Mouse (Mus musculus) MEL (cell line): ENCODE data around the gene Klrb1b. TPM values are rescaled to one million over a fixed set of nuclear protein-coding genes. Genes with fewer than 3 reads are reported as not detected.

Experiments
- DNase-seq: peaks from one replicate; pipeline ENCODE4 v3.0.0; 2011; ENCODE audit warnings: low read depth, low spot score
- H3K27ac ChIP-seq: 2 replicates; pipeline ENCODE4 v1.5.1; 2012; ENCODE audit warnings: low read depth, mild to moderate bottlenecking, control low read depth, low read length, moderate library complexity; ENCODE audit not compliant: control insufficient read depth
- H3K27me3 ChIP-seq, 2 experiments: fragments of 150-350 bp in 1 of 2; sonication (generic) in 1 of 2; 2 replicates each; pipeline ENCODE4 v1.6.1; 2012; ENCODE audit warnings: low read length in 2 of 2, mild to moderate bottlenecking in 2 of 2, improper control_type of control experiment in 1 of 2, moderate library complexity in 1 of 2; ENCODE audit not compliant: insufficient read depth in 2 of 2, control insufficient read depth in 1 of 2
- H3K36me3 ChIP-seq, 2 experiments: 2 replicates each; pipeline ENCODE4 v1.6.1; 2012 to 2014; ENCODE audit warnings: low read length in 2 of 2, improper control_type of control experiment in 1 of 2, inconsistent platforms in 1 of 2, mild to moderate bottlenecking in 1 of 2; ENCODE audit not compliant: insufficient read depth in 2 of 2, control insufficient read depth in 1 of 2
- H3K4me1 ChIP-seq, 2 experiments: fragments of 150-350 bp in 1 of 2; sonication (generic) in 1 of 2; 2 replicates each; pipeline ENCODE4 v1.6.1; 2012; ENCODE audit warnings: low read length in 2 of 2, improper control_type of control experiment in 1 of 2, mild to moderate bottlenecking in 1 of 2; ENCODE audit not compliant: insufficient read depth in 2 of 2, control insufficient read depth in 1 of 2
- H3K4me3 ChIP-seq, 2 experiments: fragments of 150-350 bp in 1 of 2; sonication (generic) in 1 of 2; 2 replicates each; pipeline ENCODE4 v1.5.1; 2012; ENCODE audit warnings: low read depth in 2 of 2, low read length in 2 of 2, mild to moderate bottlenecking in 2 of 2, moderate library complexity in 2 of 2, control low read depth in 1 of 2, improper control_type of control experiment in 1 of 2; ENCODE audit not compliant: control insufficient read depth in 1 of 2, insufficient read depth in 1 of 2
- H3K79me2 ChIP-seq: 2 replicates; pipeline ENCODE4 v1.6.1; 2012; ENCODE audit warnings: mild to moderate bottlenecking, low read length, moderate library complexity; ENCODE audit not compliant: control insufficient read depth, poor library complexity, insufficient read depth
- H3K9ac ChIP-seq: 2 replicates; pipeline ENCODE4 v1.6.1; 2012; ENCODE audit warnings: low read depth, mild to moderate bottlenecking, control low read depth, low read length, moderate library complexity; ENCODE audit not compliant: control insufficient read depth, poor library complexity, severe bottlenecking
- H3K9me3 ChIP-seq: fragments of 150-350 bp; sonication (generic); replicated peaks from 2 replicates; pipeline ENCODE4 v1.6.1; 2012; ENCODE audit warnings: mild to moderate bottlenecking, low read length, improper control_type of control experiment, moderate library complexity; ENCODE audit not compliant: insufficient read depth
- BHLHE40 ChIP-seq: IDR thresholded peaks from 2 replicates; pipeline ENCODE4 v1.6.1; 2012; ENCODE audit warnings: low read depth, mild to moderate bottlenecking, inconsistent platforms, low read length, improper control_type of control experiment, borderline replicate concordance
- CHD2 ChIP-seq: IDR thresholded peaks from 2 replicates; pipeline ENCODE4 v1.6.1; 2011; ENCODE audit warnings: low read length, improper control_type of control experiment
- CTCF ChIP-seq, 3 experiments: IDR thresholded peaks in 2 of 3; conservative IDR thresholded peaks in 1 of 3; 2 replicates each; pipeline ENCODE4 v1.5.1; 2011 to 2012; ENCODE audit warnings: low read length in 3 of 3, low read depth in 2 of 3, mild to moderate bottlenecking in 2 of 3, improper control_type of control experiment in 1 of 3, inconsistent platforms in 1 of 3, mixed read lengths in 1 of 3, moderate library complexity in 1 of 3; ENCODE audit not compliant: control insufficient read depth in 1 of 3, insufficient read depth in 1 of 3, poor library complexity in 1 of 3, severe bottlenecking in 1 of 3
- GATA1 ChIP-seq: IDR thresholded peaks from 2 replicates; pipeline ENCODE4 v1.6.1; 2011; ENCODE audit warnings: low read depth, low read length, improper control_type of control experiment
- HCFC1 ChIP-seq: IDR thresholded peaks from 2 replicates; pipeline ENCODE4 v1.6.1; 2012; ENCODE audit warnings: low read depth, mild to moderate bottlenecking, inconsistent platforms, low read length, improper control_type of control experiment, moderate library complexity
- JUND ChIP-seq: IDR thresholded peaks from 2 replicates; pipeline ENCODE4 v1.6.1; 2011; ENCODE audit warnings: low read depth, mild to moderate bottlenecking, improper control_type of control experiment, low read length
- KAT2A ChIP-seq: conservative IDR thresholded peaks from 2 replicates; pipeline ENCODE4 v1.6.1; 2012; ENCODE audit warnings: low read depth, low read length, improper control_type of control experiment, inconsistent platforms
- MAFK ChIP-seq: IDR thresholded peaks from 2 replicates; pipeline ENCODE4 v1.6.1; 2011; ENCODE audit warnings: low read depth, mild to moderate bottlenecking, low read length, improper control_type of control experiment, borderline replicate concordance
- MAX ChIP-seq: IDR thresholded peaks from 2 replicates; pipeline ENCODE4 v1.6.1; 2011; ENCODE audit warnings: low read length, improper control_type of control experiment
- MAZ ChIP-seq: IDR thresholded peaks from 2 replicates; pipeline ENCODE4 v1.6.1; 2012; ENCODE audit warnings: low read depth, mild to moderate bottlenecking, inconsistent platforms, low read length, improper control_type of control experiment
- MXI1 ChIP-seq: IDR thresholded peaks from 2 replicates; pipeline ENCODE4 v1.6.1; 2011; ENCODE audit warnings: mild to moderate bottlenecking, low read depth, low read length, improper control_type of control experiment
- MYB ChIP-seq: IDR thresholded peaks from 2 replicates; pipeline ENCODE4 v1.6.1; 2011; ENCODE audit warnings: mild to moderate bottlenecking, low read depth, low read length, improper control_type of control experiment
- NELFE ChIP-seq: IDR thresholded peaks from 2 replicates; pipeline ENCODE4 v1.6.1; 2011; ENCODE audit warnings: low read depth, low read length, improper control_type of control experiment
- NRF1 ChIP-seq: IDR thresholded peaks from 2 replicates; pipeline ENCODE4 v1.6.1; 2014; ENCODE audit warnings: low read depth, mild to moderate bottlenecking, inconsistent platforms, low read length, improper control_type of control experiment, moderate library complexity; ENCODE audit not compliant: poor library complexity, insufficient read depth, severe bottlenecking
- POLR2A ChIP-seq, 2 experiments: IDR thresholded peaks; 2 replicates each; pipeline ENCODE4 v1.6.1; 2011 to 2012; ENCODE audit warnings: low read length in 2 of 2, mild to moderate bottlenecking in 2 of 2, control low read depth in 1 of 2, improper control_type of control experiment in 1 of 2, low read depth in 1 of 2, moderate library complexity in 1 of 2; ENCODE audit not compliant: control insufficient read depth in 1 of 2, insufficient read depth in 1 of 2, poor library complexity in 1 of 2
- POLR2AphosphoS2 ChIP-seq: IDR thresholded peaks from 2 replicates; pipeline ENCODE4 v1.6.1; 2011; ENCODE audit warnings: low read length, improper control_type of control experiment
- POLR2AphosphoS5 ChIP-seq: IDR thresholded peaks from 2 replicates; pipeline ENCODE4 v1.6.1; 2012; ENCODE audit warnings: low read depth, borderline replicate concordance, mild to moderate bottlenecking, inconsistent platforms, low read length, moderate library complexity, mixed read lengths
- RAD21 ChIP-seq: IDR thresholded peaks from 2 replicates; pipeline ENCODE4 v1.6.1; 2011; ENCODE audit warnings: mild to moderate bottlenecking, low read depth, low read length, improper control_type of control experiment
- SIN3A ChIP-seq: IDR thresholded peaks from 2 replicates; pipeline ENCODE4 v1.6.1; 2012; ENCODE audit warnings: low read length, improper control_type of control experiment, inconsistent platforms
- SMC3 ChIP-seq: IDR thresholded peaks from 2 replicates; pipeline ENCODE4 v1.6.1; 2011; ENCODE audit warnings: low read depth, low read length, improper control_type of control experiment
- TAL1 ChIP-seq: IDR thresholded peaks from 2 replicates; pipeline ENCODE4 v1.6.1; 2012; ENCODE audit warnings: mild to moderate bottlenecking, inconsistent platforms, low read length, moderate library complexity, mixed read lengths
- USF1 ChIP-seq: IDR thresholded peaks from 2 replicates; pipeline ENCODE4 v1.6.1; 2014; ENCODE audit warnings: low read depth, mild to moderate bottlenecking, inconsistent platforms, low read length, improper control_type of control experiment, moderate library complexity
- USF2 ChIP-seq, 2 experiments: IDR thresholded peaks; 2 replicates each; pipeline ENCODE4 v1.6.1; 2011 to 2012; ENCODE audit warnings: improper control_type of control experiment in 2 of 2, low read length in 2 of 2, borderline replicate concordance in 1 of 2, inconsistent platforms in 1 of 2, low read depth in 1 of 2, mild to moderate bottlenecking in 1 of 2; ENCODE audit not compliant: insufficient read depth in 1 of 2
- ZC3H11A ChIP-seq: IDR thresholded peaks from 2 replicates; pipeline ENCODE4 v1.6.1; 2012; ENCODE audit warnings: low read depth, mild to moderate bottlenecking, inconsistent platforms, low read length, improper control_type of control experiment
- ZKSCAN1 ChIP-seq: IDR thresholded peaks from 2 replicates; pipeline ENCODE4 v1.6.1; 2012; ENCODE audit warnings: low read depth, mild to moderate bottlenecking, inconsistent platforms, low read length, improper control_type of control experiment, moderate library complexity
- polyA plus RNA-seq, 2 experiments: library from polyadenylated mRNA; stranded (reverse) in 1 of 2; unstranded in 1 of 2; fragments of >175 nt in 1 of 2; fragments of >200 nt in 1 of 2; gene quantifications; 2 replicates each; pipeline versions ENCODE4 v1.2.1 to v1.2.4; 2012; ENCODE audit warnings: low replicate concordance in 2 of 2, low read depth in 1 of 2; ENCODE audit not compliant: insufficient read length in 2 of 2, insufficient read depth in 1 of 2, missing spikeins in 1 of 2
- total RNA-seq: library from RNA; depleted of rRNA; stranded (reverse); fragments of 300-350 nt; gene quantifications from 2 replicates; pipeline ENCODE4 v1.2.3, GENCODE M21; 2012

Gene Klrb1b
- total and polyA plus RNA-seq, 3 experiments: not detected

DNA sequence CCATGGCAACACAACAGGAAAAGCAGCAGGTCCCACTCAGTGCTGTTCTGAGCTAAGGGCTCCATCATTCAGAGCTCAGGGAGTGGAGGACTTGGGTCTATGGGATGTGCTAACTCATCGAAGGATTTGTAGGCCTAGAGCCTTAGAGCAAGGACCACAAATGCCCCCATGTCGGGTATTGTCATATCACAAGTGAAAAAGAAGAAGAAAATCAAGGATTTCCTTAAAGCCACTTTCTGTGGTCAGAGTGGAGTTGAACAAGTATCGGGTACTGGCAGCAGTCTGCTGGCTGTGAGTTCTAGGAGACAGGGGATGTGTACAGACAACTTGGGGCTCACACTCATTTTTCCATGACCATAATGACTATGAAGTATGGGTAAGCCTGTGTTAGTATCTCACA, 650 bp upstream of the Klrb1b start:
- Histone ChIP-seq H3K9ac (no peak overlapping the region), H3K4me3 (no peak overlapping the region), H3K79me2 (no peaks in the 10 kb centered on the region), H3K4me1 (no peaks in the 10 kb centered on the region), H3K27me3 (no peaks in the 10 kb centered on the region; a peak in 1 of 4 replicates), H3K9me3 (no peaks in the 10 kb centered on the region), H3K27ac (no peak overlapping the region), H3K36me3 (no peaks in the 10 kb centered on the region)
- no peak for DNase-seq
- TF ChIP-seq TAL1 (no peak), MYB (no peak), MAX (no peak), NELFE (no peak), USF2 (IDR thresholded peaks at IDR 0.05; ENCODE audit: borderline replicate concordance in 1 of 2, insufficient read depth in 1 of 2, low read depth in 1 of 2, low read length in 2 of 2) (no peak), USF1 (no peak), MAFK (no peak), KAT2A (no peak)

DNA sequence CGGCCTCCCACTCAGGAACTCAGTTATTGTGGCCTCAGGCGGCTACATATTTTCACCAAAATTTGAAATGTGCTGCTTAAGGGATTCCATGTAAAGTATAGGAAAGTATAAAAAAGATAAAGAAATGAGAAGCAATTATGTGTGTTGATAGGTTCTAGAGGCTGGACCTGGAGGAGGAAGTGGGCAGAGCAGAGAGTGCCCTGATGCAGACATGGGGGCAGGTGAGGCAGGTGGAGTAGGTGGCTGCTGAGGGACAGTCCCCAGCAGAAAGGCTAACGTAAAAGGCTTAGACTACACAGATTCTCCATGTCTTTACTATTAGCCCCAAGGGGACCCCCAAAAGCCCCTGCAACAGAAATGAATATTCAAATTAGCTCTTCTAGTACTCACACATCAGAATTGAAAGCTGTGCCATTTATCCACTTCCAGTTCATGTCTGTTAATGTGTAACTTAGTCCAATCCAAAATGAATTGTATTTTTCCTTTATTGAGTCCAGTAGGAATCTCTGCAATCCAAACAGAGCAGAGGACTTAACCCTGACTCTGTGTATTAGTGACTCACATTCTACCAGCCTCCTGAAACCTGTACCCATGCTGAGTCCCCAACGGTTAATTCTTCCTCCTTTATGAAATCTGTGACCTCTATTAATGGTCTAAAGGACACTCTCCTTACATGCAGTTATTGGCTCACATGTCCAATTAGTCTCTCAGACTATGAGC, 7.9 kb downstream of the Klrb1b start:
- Histone ChIP-seq H3K27ac (no peak overlapping the region), H3K9me3 (no peaks in the 10 kb centered on the region), H3K9ac (no peak overlapping the region), H3K27me3 (no peaks in the 10 kb centered on the region), H3K4me1 (no peaks in the 10 kb centered on the region), H3K79me2 (no peaks in the 10 kb centered on the region), H3K36me3 (no peaks in the 10 kb centered on the region), H3K4me3 (no peak overlapping the region)
- TF ChIP-seq HCFC1: no peak
- DNase-seq: no peak

DNA sequence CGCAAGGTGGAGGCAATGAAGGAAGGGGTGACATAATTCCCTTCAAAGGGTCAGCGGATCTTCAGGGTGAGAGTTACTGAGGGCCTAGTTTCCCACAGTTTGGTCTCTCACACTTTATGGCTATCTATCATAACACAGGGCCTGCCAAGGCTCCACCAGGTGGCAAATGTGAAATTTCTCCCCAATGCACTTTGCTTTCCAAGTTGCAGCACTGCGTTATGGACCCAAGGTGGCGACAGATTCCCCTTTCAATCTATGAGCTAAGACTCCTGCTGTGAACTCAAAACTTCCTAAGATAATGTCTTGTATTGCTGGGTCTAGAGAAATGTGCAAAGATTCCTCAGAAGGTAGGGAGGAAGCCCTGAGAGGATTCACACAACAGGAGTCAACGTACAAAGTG, 17.6 kb downstream of the Klrb1b start:
- DNase-seq: peak; percentile 43
- H3K4me3 ChIP-seq: no peak overlapping the region
- TF ChIP-seq USF1 (no peak), USF2 (IDR thresholded peaks at IDR 0.05; ENCODE audit: borderline replicate concordance in 1 of 2, insufficient read depth in 1 of 2, low read depth in 1 of 2, low read length in 2 of 2) (no peak), MAX (no peak), BHLHE40 (no peak), CTCF (IDR thresholded peaks at IDR 0.05 in 2 of 3, conservative IDR thresholded peaks at IDR 0.05 in 1 of 3; ENCODE audit: control insufficient read depth in 1 of 3, insufficient read depth in 1 of 3, low read depth in 2 of 3, low read length in 3 of 3, poor library complexity in 1 of 3, severe bottlenecking in 1 of 3) (peak in 2 of 3 experiments; percentile 17 to 59; a peak in 3 of 6 replicates), POLR2A (IDR thresholded peaks at IDR 0.05; ENCODE audit: control insufficient read depth in 1 of 2, insufficient read depth in 1 of 2, low read depth in 1 of 2, low read length in 2 of 2, poor library complexity in 1 of 2) (no peak), GATA1 (no peak), SIN3A (no peak), NELFE (no peak), JUND (no peak), POLR2AphosphoS2 (no peak), ZC3H11A (no peak), NRF1 (no peak), MAZ (no peak), TAL1 (no peak), SMC3 (peak; percentile 47), RAD21 (peak; percentile 25), CHD2 (no peak), KAT2A (no peak), ZKSCAN1 (no peak), POLR2AphosphoS5 (no peak), MXI1 (no peak)

More for the DNA sequence above, 17.6 kb downstream of the Klrb1b start:
- Histone ChIP-seq H3K27me3 (no peaks in the 10 kb centered on the region), H3K9me3 (no peaks in the 10 kb centered on the region), H3K27ac (no peak overlapping the region), H3K4me1 (peaks cover 2 to 5% of the 10 kb centered on the region in 2 experiments; a peak in 2 of 4 replicates), H3K79me2 (no peaks in the 10 kb centered on the region), H3K36me3 (no peaks in the 10 kb centered on the region), H3K9ac (no peak overlapping the region)
